Mouse (Mus musculus) cerebellum, postnatal 10 days (tissue): ENCODE measurements around the gene Bspry.

Experiments
- DNase-seq, 2 experiments: peaks; one replicate each; pipeline ENCODE4 v3.0.0; 2021; ENCODE audit warnings: mixed read lengths in 2 of 2

The Bspry gene

GRCm38 (mm10) chr4:62484928-62485327 is 5.1 kb downstream of the Bspry start:
- no peak for DNase-seq

DNA sequence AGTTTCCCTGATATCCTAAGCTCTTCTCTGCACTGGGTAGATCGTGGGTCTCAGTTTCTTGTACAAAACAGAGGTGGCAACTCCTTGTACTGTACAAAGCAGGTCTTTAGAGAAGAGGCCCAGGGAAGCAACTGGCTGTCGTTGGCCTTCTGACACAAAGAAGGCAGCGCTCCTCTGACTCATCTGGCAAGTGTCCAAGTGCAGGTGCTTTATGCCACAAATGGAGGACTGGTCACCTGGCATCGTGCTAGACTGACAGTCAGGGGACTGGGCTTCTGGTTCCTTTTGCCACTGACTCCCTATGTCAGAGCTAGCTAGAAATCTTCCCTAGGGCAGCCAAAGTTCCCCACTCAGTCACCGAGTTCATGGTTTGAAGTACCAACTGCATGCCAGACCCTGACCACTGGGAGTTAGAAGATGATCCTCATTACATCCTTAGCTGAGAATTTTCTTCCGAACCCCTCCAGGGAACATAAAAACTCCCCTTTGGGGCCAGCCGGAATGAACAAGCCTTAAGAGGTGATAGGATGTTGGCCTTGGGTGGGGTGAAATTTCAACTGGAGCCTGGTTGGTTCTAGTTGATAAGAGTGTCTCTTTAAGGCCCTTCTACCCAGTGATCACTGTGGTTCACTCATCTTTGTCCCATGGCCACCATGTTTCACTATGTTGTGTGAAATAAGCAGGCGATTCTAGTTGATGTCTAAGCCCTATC is 5.8 kb downstream of the Bspry start:
- DNase-seq: peak in 1 of 2 experiments; percentile 44

- DNase-seq: no peak
These were observed 6.4 kb downstream of the Bspry start for GRCm38 (mm10) chr4:62486162-62486696.

DNA sequence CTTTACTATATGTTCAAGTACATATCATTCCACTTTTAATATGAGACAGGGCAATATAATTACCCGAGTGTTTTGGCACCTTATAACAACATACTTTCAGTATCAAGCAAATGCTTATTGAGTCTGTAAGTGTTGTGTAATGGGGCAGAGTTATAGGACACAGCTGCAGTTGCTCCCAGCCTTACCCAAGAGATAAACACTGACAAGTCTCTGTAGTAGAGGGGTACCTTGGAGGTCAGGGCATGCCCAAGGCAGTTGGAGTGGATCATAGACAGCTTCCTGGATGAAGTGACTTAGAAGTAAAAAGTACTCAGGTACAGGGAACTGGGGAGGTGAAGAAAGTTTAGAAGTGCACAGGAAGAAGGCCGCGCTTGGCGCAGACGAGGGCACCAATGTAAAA is 7.3 kb downstream of the Bspry start:
- DNase-seq: no peak

DNA sequence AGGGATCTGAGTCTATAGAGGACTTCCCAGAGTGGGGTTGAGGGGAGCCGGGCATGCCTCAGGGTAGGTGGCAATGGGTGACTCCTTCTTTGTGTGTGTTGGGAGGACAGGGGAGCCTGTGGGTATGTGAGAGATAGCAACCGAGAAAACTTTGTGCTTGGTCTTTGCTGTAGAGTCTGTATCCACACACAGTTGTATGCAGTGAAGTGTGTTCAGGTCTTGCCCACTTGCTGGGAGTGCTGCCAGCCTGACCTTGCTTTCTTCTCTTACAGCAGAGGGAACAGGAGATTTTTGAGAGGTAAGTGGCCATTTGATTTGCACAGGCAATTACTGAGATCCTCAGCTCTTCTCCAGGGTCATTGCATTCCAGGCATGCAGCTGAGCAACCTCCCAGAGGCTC is 8.1 kb downstream of the Bspry start:
- DNase-seq: no peak

- peak in 1 of 2 experiments; percentile 53 for DNase-seq
These were observed 12.8 kb downstream of the Bspry start for GRCm38 (mm10) chr4:62492682-62493081.

DNA sequence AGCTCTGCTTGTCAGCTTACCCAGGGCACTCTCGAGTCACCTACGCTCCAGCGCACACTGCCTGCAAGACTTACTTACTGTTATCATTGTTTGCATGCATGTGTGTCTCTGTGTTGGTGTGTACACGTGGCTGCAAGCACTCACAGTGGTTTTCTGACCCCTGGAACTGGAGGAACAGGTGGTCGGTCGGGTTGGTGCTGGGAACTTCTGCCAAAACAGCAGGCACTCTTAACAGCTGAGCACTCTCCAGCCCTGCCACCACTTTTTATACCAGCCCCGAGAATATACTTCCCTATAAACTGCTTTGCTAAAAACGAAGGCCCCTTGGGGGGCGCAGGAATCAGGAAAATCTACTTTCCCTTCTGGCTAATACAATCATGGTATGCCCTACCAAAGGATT is 14.4 kb downstream of the Bspry start:
- DNase-seq: no peak

DNA sequence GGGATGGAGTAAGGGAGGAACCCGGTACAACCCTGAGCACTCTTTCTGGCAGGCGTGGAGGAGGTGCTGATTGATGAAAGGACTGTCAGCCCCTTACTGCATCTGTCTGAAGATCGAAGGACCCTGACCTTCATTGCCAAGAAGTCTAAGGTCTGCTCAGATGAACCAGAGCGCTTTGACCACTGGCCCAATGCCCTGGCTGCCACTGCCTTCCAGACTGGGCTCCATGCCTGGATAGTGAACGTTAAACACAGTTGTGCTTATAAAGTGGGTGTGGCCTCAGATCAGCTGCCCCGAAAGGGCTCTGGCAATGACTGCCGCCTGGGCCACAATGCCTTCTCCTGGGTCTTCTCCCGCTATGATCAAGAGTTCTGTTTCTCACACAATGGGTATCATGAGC is 16.1 kb downstream of the Bspry start:
- peak; percentile 47 to 53 for DNase-seq

- peak; percentile 56 to 63 for DNase-seq
These were observed 17.0 kb downstream of the Bspry start for GRCm38 (mm10) chr4:62496815-62497214.

DNA sequence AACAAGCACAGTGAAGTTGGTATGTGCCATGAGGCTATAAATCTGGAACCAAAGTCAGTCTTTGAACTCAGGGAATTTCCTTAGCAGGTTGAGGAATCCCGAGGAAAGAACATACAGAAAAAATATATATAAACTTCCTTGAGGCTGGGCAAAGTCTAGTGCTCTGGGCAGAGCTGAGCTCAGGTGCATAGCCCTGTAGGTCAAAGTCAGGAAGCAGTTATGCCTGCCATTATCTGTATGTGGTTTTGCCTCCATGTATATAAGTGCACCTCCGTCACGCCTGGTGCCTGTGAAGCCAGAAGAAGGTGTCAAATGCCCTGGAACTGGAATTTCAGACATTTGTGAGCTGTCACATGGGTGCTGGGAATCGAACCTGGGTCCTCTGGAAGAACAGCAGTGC is 20.9 kb downstream of the Bspry start:
- no peak for DNase-seq

DNA sequence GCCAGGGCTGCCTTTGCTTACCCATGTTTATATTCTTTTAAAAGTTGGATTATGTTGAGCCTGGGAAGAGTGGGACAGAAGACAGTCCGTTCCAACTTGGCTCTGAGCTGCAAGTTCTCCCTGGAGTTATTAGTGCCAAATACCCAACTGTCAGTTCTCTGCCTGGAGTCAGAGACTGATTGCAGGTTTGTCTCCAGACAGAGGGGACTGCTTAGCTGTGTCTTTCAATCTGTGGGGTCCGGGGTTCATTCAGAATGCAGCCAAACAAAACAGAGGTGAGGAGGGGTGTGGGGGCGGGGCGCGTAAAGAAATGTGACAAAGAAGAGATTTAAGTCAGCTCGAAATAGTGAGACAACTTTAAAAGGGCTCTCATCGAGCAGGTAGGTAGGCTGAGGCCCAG is 21.7 kb downstream of the Bspry start:
- no peak for DNase-seq

DNA sequence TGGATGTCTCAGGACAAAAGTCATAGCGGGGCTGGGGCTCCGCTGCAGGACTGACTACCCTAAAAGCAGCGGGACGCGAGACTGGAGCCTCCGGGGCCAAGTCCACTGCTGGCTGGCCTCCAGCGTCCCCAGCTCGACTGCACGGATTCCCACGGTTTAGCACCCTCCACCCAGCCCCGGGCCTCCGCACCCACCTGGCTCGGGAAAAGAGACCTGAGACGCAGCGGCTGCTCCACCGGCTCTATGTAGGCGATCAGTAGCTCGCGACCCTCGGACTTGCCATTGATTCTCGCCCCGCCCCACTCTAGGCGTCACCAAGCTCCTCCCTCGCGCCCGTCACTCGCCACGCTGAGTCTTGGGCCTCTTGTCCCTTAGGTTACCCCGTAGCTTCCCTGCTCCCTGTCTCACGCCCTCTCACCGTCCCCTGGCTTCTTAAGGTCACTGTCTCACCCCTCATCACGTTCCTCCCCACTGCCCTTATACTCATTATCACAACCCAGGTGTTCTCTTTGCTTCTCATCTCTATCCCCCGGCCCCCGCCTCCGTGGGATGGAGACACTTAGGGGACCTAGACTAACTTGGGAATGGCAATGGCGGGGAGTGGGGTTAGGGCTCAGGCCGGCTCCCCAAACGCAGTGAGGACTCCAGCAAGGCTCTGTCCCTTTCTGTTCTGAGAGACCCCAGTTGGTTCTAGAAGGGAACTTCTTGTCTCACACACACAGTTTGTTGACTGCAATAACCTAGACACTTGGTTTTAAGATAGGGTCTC is 22.3 kb downstream of the Bspry start:
- DNase-seq: peak; percentile 94 to 96

- no peak for DNase-seq
These were observed 23.1 kb downstream of the Bspry start for GRCm38 (mm10) chr4:62502969-62503368.

GRCm38 (mm10) chr4:62503374-62503970 is 23.6 kb downstream of the Bspry start, which contains the start of gene Hdhd3:
Gene Hdhd3 (minus strand): TSS chr4:62503467.
- no peak for DNase-seq

GRCm38 (mm10) chr4:62505991-62506390 is 26.1 kb downstream of the Bspry start:
- DNase-seq: no peak

DNA sequence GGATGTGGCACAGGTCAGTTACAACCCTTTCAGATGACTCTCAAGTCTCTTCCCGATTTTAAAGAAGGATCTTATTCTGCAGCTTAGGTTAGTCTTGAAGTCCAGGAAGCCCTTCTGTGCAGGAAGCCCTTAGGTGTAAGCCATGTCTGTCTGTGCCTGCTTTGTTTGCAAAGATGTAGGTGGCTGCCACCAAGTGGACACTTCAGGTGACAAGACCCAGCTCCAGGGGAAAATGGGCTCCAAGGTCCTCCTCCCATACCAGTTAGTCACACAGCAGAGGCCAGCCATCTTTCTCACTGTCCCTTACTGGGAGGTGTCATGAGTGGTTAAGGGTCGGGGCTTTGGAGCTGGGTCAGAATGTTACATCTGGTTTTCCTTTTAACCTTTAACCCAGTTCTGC is 26.9 kb downstream of the Bspry start:
- peak; percentile 64 to 67 for DNase-seq

DNA sequence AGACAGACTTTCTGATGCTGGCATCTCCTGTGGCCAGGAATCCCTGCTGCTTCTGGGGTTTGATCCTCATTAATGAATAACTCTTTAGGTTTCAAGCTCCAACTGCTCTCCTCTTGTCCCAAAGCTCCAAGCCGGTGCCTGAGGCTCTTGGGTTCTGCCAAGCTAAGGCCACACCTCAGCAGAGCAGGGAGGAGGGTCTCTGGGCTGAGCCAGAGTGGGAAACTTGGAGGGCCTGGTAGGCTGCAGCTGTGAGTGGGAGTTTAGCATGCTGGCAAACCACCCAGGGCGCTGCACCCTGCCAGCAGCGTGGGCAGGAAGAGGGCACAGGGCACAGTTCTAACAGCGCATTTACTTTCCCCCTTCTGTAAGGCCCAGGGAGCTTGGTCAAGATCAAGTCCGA is 29.0 kb downstream of the Bspry start:
- peak in 1 of 2 experiments; percentile 55 for DNase-seq

DNA sequence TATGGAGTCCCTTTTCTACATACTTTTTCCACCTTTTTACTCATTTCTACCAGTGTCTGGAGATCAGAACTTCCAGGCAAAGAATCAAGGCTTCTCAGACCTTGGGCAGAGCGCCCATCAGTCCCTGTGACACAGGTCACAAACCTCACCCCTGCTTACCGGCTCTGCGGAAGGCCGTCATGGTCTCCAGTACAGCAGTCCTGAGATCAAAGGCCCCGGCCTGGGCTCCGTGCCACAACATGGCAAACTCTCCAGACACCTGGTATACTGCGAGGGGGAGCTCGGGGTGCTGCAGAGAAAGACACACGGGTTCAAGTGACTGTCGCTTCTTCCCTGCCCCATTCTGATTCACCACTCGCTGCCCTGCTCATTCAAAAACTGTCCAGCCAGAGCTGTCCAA is 30.1 kb downstream of the Bspry start:
- peak; percentile 40 to 44 for DNase-seq

DNA sequence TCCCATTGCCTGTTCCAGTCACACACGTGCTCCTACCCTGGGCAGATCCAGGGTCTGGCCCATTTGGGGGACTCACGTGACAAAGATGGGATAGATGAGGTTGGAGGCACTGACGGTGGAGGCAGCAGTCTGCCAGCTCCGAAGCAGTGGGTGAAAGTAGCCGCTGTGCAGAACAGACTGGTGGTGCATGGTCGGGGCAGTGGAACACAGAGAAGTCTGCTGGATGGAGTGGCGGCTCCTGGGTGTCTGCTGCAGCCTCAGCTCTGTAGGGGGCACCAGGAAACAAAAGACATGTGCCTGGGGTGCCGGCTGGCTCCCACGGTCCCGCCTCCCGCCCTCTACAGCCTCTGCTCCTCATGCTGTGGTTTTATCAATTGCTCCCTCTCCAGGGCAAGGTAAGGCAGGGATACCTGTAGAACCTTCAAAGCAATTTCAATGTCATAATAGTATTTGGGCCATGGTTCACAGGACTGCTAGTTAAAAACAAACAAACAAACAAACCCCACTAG is 34.2 kb downstream of the Bspry start:
- no peak for DNase-seq

DNA sequence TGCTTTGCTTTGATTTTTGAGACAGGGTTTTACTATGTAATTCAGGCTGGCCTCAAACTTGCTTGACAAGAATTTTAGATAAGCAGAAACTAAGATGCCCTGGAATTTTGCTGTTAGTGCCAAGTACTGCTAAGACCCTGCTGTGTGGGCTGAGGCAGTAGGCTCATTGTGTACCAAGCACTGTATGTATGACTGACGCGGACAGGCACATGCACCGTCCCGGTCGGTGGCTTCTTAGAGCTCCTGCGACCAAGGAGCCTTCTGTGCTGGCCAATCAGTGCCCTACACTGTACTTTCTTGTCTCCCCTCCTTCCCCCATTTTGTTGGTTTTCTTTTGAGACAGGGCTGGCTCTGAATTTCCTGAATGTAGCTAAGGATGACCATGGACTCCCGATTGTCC is 35.1 kb downstream of the Bspry start:
- no peak for DNase-seq

DNA sequence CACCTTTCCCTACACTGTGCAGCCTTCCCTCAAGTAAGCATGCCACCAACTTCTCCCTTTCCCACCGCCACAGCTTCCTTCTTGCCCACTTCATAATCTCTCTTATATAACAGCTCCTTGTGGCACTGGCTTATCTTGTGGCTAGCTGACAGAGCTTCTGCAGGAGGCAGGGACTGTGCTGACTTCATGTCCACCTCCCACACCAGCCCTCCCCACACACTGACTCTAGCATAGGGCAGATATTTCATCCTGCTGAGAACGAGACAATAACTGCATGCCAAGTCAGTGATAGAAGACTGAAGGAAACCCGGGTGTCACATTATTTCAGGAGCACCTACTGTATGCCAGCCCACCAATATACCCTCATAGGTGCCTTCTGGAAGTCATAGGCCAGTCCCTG is 35.6 kb downstream of the Bspry start:
- no peak for DNase-seq

DNA sequence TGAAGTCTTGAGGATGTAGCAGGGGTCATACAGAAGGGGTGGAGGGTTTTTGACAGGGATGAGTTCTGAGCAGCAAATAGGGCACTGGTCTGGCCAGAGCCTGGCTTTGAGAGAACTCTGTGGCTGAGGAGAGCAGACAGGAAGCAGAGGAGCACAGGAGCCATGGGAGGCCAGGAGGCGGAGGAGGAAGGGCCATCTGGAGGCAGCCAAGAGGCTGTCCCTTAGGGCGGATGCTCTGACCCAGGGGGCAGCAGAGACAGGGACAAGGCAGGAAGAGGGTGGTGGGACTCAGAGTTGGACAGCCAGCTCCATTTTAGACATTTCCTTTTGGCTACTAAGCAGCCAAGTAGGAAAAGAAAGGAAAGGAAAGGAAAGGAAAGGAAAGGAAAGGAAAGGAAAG is 36.2 kb downstream of the Bspry start:
- DNase-seq: peak in 1 of 2 experiments; percentile 33

DNA sequence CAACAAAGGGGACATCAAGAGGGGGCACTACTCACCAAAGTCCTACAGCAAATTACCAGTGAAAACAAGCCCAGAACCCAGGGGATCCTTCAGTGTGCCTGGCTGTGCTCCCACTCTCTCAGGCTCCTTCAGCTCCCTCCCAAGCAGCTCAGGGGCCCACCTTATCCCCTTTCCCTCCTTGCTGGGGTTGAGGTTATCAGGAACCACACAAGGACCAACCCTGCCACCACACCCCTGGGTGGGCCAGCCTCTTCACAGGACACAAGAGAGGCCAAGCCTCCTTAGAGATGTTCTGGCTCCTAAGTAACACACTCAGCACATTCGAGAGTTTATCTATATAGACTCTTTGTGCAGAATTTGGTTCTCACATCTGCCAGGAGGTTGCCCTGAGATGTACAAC is 36.7 kb downstream of the Bspry start:
- DNase-seq: no peak
